Mouse (Mus musculus): ENCODE measurements at regions not wholly inside any gene's neighbourhood (a gene's known extent, or its start where the extent isn't known, plus 50 kb on each side); places are given as distances from the start of the nearest gene placed in this dataset.

DNA sequence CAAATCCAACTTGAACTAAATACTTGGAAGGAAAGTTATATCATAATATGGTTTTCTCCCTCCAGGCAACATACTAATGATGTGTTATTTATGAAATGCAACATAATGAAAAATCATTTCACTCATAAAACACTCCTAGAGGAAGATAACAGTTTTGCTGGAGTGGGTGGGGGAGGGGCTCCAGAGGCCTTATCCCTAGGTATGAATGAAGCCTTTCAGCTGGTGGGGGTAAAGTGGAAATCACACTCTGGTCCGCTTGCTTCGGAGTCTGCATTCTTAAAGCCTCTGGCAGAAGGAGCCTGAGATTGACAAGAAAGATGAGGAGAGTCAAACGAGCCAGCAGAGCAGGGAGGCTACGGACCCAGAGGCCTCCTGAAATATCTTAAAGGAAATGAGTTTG, 219.5 kb upstream of the Map3k7 start:
- TF ChIP-seq USF1 (IDR thresholded peaks at IDR 0.05; ENCODE audit: low read depth) (no peak), TCF12 (IDR thresholded peaks at IDR 0.05; ENCODE audit: insufficient read depth, poor library complexity, severe bottlenecking) (no peak), E2F4 (IDR thresholded peaks at IDR 0.05; ENCODE audit: insufficient read depth) (no peak), POLR2AphosphoS2 (IDR thresholded peaks at IDR 0.05; ENCODE audit: insufficient read length, low read depth) (no peak), POLR2A (IDR thresholded peaks at IDR 0.05; ENCODE audit: insufficient read length, low read depth) (no peak), SRF (IDR thresholded peaks at IDR 0.05; ENCODE audit: control insufficient read depth, insufficient read length, low read depth) (no peak), MYOD1 (IDR thresholded peaks at IDR 0.05; ENCODE audit: control insufficient read depth in 1 of 3, insufficient read length in 2 of 3, low read depth in 2 of 3) (no peak)
